Mouse (Mus musculus) heart, embryonic 10.5 days (tissue): ENCODE results near the gene Gipc1. TPM values are rescaled to one million over a fixed set of nuclear protein-coding genes. Genes with fewer than 3 reads are reported as not detected.
A peak's percentile ranks its signal among the peaks of the same experiment; 100 is the strongest.

Experiments used
- DNase-seq: peaks from one replicate; pipeline ENCODE4 v3.0.0-alpha.2; 2017; ENCODE audit warnings: low spot score
- H3K27ac ChIP-seq: fragments of 300-500 bp; sonication (generic); 2 replicates; pipeline ENCODE4 v1.5.1; 2016; ENCODE audit warnings: mild to moderate bottlenecking
- H3K27me3 ChIP-seq: fragments of 300-500 bp; sonication (generic); 2 replicates; pipeline ENCODE4 v1.6.1; 2016; ENCODE audit warnings: mild to moderate bottlenecking; ENCODE audit not compliant: poor library complexity, insufficient read depth, severe bottlenecking
- H3K36me3 ChIP-seq: fragments of 300-500 bp; sonication (generic); 2 replicates; pipeline ENCODE4 v1.6.1; 2016; ENCODE audit warnings: mild to moderate bottlenecking, moderate library complexity
- H3K4me1 ChIP-seq: fragments of 300-500 bp; sonication (generic); 2 replicates; pipeline ENCODE4 v1.6.1; 2016; ENCODE audit warnings: mild to moderate bottlenecking
- H3K4me3 ChIP-seq: fragments of 300-500 bp; sonication (generic); 2 replicates; pipeline ENCODE4 v1.5.1; 2016; ENCODE audit warnings: mild to moderate bottlenecking, moderate library complexity
- H3K9me3 ChIP-seq: fragments of 300-500 bp; sonication (generic); 2 replicates; pipeline ENCODE4 v1.6.1; 2016; ENCODE audit warnings: mild to moderate bottlenecking, moderate library complexity
- WGBS: fragments of 180-500 bp; shearing (Covaris S2); methylation state at CpG from one replicate; pipeline ENCODE4 v1.1.7; 2016; 5-methylcytosine and 5-hydroxymethylcytosine counted together
- polyA plus RNA-seq: library from polyadenylated mRNA; unstranded; fragments of >200 nt; fragmentation: Nextera tagmentation; extraction: Ambion mirVana; gene quantifications from 2 replicates; pipeline ENCODE4 v1.2.1, GENCODE M21; 2016

Gene Gipc1
- polyA plus RNA-seq, 1 experiment from 2014 or later, result 204 TPM

GRCm38 (mm10) chr8:83697374-83698220 lies 45.1 kb downstream of the Gipc1 start:
- Histone ChIP-seq H3K9me3 (no peaks in the 10 kb centered on the region), H3K4me1 (peaks cover 53% of the 10 kb centered on the region), H3K36me3 (peaks cover 4% of the 10 kb centered on the region), H3K4me3 (peak overlapping the region; percentile 95), H3K27me3 (no peaks in the 10 kb centered on the region), H3K27ac (peak overlapping the region; percentile 96)
- 42% methylated on average over 19 of the region's 19 CpGs for WGBS
- no peak for DNase-seq

- H3K27me3 ChIP-seq, result no peaks in the 10 kb centered on the region
- 6% methylated on average over 15 of the region's 15 CpGs for WGBS
- H3K4me1 ChIP-seq, result peaks cover 53% of the 10 kb centered on the region
- no peaks in the 10 kb centered on the region for H3K36me3 ChIP-seq
- H3K4me3 ChIP-seq, result peak overlapping the region; percentile 95
- no peak for DNase-seq
- H3K9me3 ChIP-seq, result no peaks in the 10 kb centered on the region
- H3K27ac ChIP-seq, result peak overlapping the region; percentile 96
Measured at GRCm38 (mm10) chr8:83698291-83698660, 45.8 kb downstream of the Gipc1 start.

- Histone ChIP-seq H3K4me1 (peaks cover 50% of the 10 kb centered on the region), H3K36me3 (no peaks in the 10 kb centered on the region), H3K27me3 (no peaks in the 10 kb centered on the region), H3K4me3 (peak within 1 kb of the TSS; percentile 95), H3K9me3 (no peaks in the 10 kb centered on the region), H3K27ac (peak within 1 kb of the TSS; percentile 96)
- peak; percentile 91 for DNase-seq
- WGBS, result under 1% methylated on average over 63 of the region's 85 CpGs
Measured at GRCm38 (mm10) chr8:83698661-83699453, 46.4 kb downstream of the Gipc1 start, which contains the start of gene Pkn1. TSS of gene Pkn1 (minus strand) at chr8:83699179.

- 51% methylated on average over 9 of the region's 9 CpGs for WGBS
- Histone ChIP-seq H3K36me3 (no peaks in the 10 kb centered on the region), H3K9me3 (no peaks in the 10 kb centered on the region), H3K4me1 (peaks cover 47% of the 10 kb centered on the region), H3K4me3 (peak overlapping the region; percentile 95), H3K27ac (peak overlapping the region; percentile 96), H3K27me3 (no peaks in the 10 kb centered on the region)
- DNase-seq, result no peak
Measured at GRCm38 (mm10) chr8:83699566-83699965, 47.1 kb downstream of the Gipc1 start.

GRCm38 (mm10) chr8:83700423-83701085 lies 48.1 kb downstream of the Gipc1 start:
- Histone ChIP-seq H3K4me3 (no peak overlapping the region), H3K4me1 (peaks cover 44% of the 10 kb centered on the region), H3K36me3 (no peaks in the 10 kb centered on the region), H3K27ac (no peak overlapping the region), H3K9me3 (no peaks in the 10 kb centered on the region), H3K27me3 (no peaks in the 10 kb centered on the region)
- WGBS, result 69% methylated on average over 9 of the region's 9 CpGs
- DNase-seq, result no peak

- Histone ChIP-seq H3K36me3 (no peaks in the 10 kb centered on the region), H3K27ac (no peak overlapping the region), H3K9me3 (no peaks in the 10 kb centered on the region), H3K4me1 (peaks cover 28% of the 10 kb centered on the region), H3K27me3 (no peaks in the 10 kb centered on the region), H3K4me3 (no peak overlapping the region)
- 70% methylated on average over 4 of the region's 4 CpGs for WGBS
- no peak for DNase-seq
Measured at GRCm38 (mm10) chr8:83703426-83703825, 50.9 kb downstream of the Gipc1 start.

- DNase-seq, result no peak
- Histone ChIP-seq H3K36me3 (no peaks in the 10 kb centered on the region), H3K4me3 (no peak overlapping the region), H3K4me1 (peaks cover 5% of the 10 kb centered on the region; the same call in 1 of the 2 replicates), H3K27me3 (no peaks in the 10 kb centered on the region), H3K27ac (peak overlapping the region; percentile 22; the same call in 1 of the 2 replicates), H3K9me3 (no peaks in the 10 kb centered on the region)
- 57% methylated on average over 5 of the region's 5 CpGs for WGBS
Measured at GRCm38 (mm10) chr8:83706411-83706810, 53.9 kb downstream of the Gipc1 start.

GRCm38 (mm10) chr8:83707554-83707953 lies 55.1 kb downstream of the Gipc1 start:
- Histone ChIP-seq H3K27ac (no peak overlapping the region), H3K4me1 (peaks cover 5% of the 10 kb centered on the region; the same call in 1 of the 2 replicates), H3K4me3 (no peak overlapping the region), H3K36me3 (no peaks in the 10 kb centered on the region), H3K27me3 (no peaks in the 10 kb centered on the region), H3K9me3 (no peaks in the 10 kb centered on the region)
- 69% methylated on average over 8 of the region's 8 CpGs for WGBS
- DNase-seq, result no peak

Other genes with a start within 250 kb of the Gipc1 start
- 74.7 and 83.7 TPM in 2 replicates for gene Scoc, start 194.3 kb upstream of the Gipc1 start, polyA plus RNA-seq
- gene Olfr370, start 116.9 kb upstream of the Gipc1 start, polyA plus RNA-seq, result not detected in 2 replicates
- 479 and 560 TPM in 2 replicates for gene Ndufb7, start 86.0 kb upstream of the Gipc1 start, polyA plus RNA-seq
- 568 and 608 TPM in 2 replicates for gene Tecr, start 44.7 kb upstream of the Gipc1 start, polyA plus RNA-seq
- gene Dnajb1, start 44.5 kb upstream of the Gipc1 start, polyA plus RNA-seq, result 51.9 and 71.5 TPM in 2 replicates
- gene Ptger1, start 14.0 kb downstream of the Gipc1 start, polyA plus RNA-seq, result 0.36 and 0.46 TPM in 2 replicates
- gene Pkn1, start 46.5 kb downstream of the Gipc1 start, polyA plus RNA-seq, result 21.5 and 23.2 TPM in 2 replicates
- gene Ddx39, start 62.5 kb downstream of the Gipc1 start, polyA plus RNA-seq, result 221 and 253 TPM in 2 replicates
- 11.8 and 17.1 TPM in 2 replicates for gene Adgre5, start 88.6 kb downstream of the Gipc1 start, polyA plus RNA-seq
- gene Adgrl1, start 247.4 kb downstream of the Gipc1 start, polyA plus RNA-seq, result 8.5 and 12.0 TPM in 2 replicates